ENCODE assay signal across 9 mouse cellular contexts in genomic region chr14:20914415-20914814, GRCm38 (mm10). TPM values are rescaled to one million over a fixed set of nuclear protein-coding genes. Genes with fewer than 3 reads are reported as not detected.
A peak's percentile ranks its signal among the peaks of the same experiment; 100 is the strongest.
DNase-seq lines count a peak whose midpoint lies in the region; ATAC-seq lines count a peak whose summit lies in the region.
"Had no signal": no experiment of that assay in that cellular context is flagged by ENCODE, and none has a peak within 500 bp of the region (broad histone marks: within the 10 kb centered on the region; RNA-seq: fewer than 3 reads in every experiment).

No protein-coding gene starts in this region.

- no peak overlapping the region for H3K9ac ChIP-seq in kidney, embryonic 16.5 days (replicated peaks; ENCODE audit: low read length)

- H3K36me3 ChIP-seq in kidney, embryonic 16.5 days (ENCODE audit: insufficient read depth, low read length), result no peaks in the 10 kb centered on the region

- H3K27me3 ChIP-seq in kidney, embryonic 16.5 days (ENCODE audit: insufficient read depth, low read length), result no peaks in the 10 kb centered on the region

- WGBS in kidney, embryonic 16.5 days, result 42% methylated on average over 2 of the region's 2 CpGs

- no peak overlapping the region for H3K4me3 ChIP-seq in kidney, embryonic 16.5 days (ENCODE audit: low read length)

- no peaks in the 10 kb centered on the region for H3K9me3 ChIP-seq in kidney, embryonic 16.5 days (ENCODE audit: low read length)

- H3K4me2 ChIP-seq in kidney, embryonic 16.5 days (replicated peaks; ENCODE audit: low read depth, low read length), result no peak overlapping the region

- peak; percentile 7 to 22 for DNase-seq in kidney, postnatal 4 days
- DNase-seq in kidney, adult 11 months, result no peak
- peak; percentile 73 for DNase-seq in adrenal gland, postnatal 10 days
- DNase-seq in frontal cortex, adult 2 months (ENCODE audit: extremely low spot score in 1 of 2, low spot score in 1 of 2), result peak; percentile 50 to 82
- DNase-seq in right cerebral cortex, adult 18-20 months, result peak; percentile 79
- no peak for DNase-seq in gastrocnemius, postnatal 4 days (ENCODE audit: low spot score in 2 of 2)
- DNase-seq: heart, postnatal 36 days had no signal

- H3K27ac ChIP-seq in kidney, embryonic 16.5 days (ENCODE audit: low read length), result no peak overlapping the region

- H3K4me1 ChIP-seq in kidney, embryonic 16.5 days (ENCODE audit: insufficient read depth, low read length), result no peaks in the 10 kb centered on the region

- no peak for ATAC-seq in megakaryocyte-erythroid progenitor cell, adult 5-6 weeks (replicated peaks; ENCODE audit: low FRiP score, low TSS enrichment, poor library complexity, severe bottlenecking)
- ATAC-seq in kidney, embryonic 16.5 days (ENCODE audit: low FRiP score, low TSS enrichment), result no peak

RNA-seq across cellular contexts. Expression of gene Vcl, which starts 14.8 kb away (rescaled TPM):
- 10 to 100 TPM; 76.6 to 82.1 TPM for total RNA-seq in adrenal gland, postnatal 10 days (2021)
- polyA plus RNA-seq in frontal cortex, adult 2 months (2012; rRNA removed), result 24.8 and 25.3 TPM in 2 replicates
- total RNA-seq in megakaryocyte-erythroid progenitor cell, adult 5-6 weeks (2014; fragmentation: Nextera tagmentation), result 56.7 and 62.3 TPM in 2 replicates
- total RNA-seq in megakaryocyte-erythroid progenitor cell, adult 5-6 weeks (2017), result 55.2 and 63.7 TPM in 2 replicates
- 100 to 1,000 TPM; 132 to 140 TPM for total RNA-seq in gastrocnemius, postnatal 4 days (2021)
- 54.9 and 57.7 TPM in 2 replicates for polyA plus RNA-seq in kidney, embryonic 16.5 days (2015; fragmentation: Nextera tagmentation; extraction: Ambion mirVana)

Comparison
In these comparisons a context has a peak if more than half of its experiments do, and no peak if none do; other contexts are left out.
1. DNase-seq: peak in kidney, postnatal 4 days (2 of 2), adrenal gland, postnatal 10 days (single experiment), frontal cortex, adult 2 months (2 of 2) and right cerebral cortex, adult 18-20 months (single experiment); none in kidney, adult 11 months (single experiment) and gastrocnemius, postnatal 4 days (0 of 2).